Mouse (Mus musculus): ENCODE data around the gene Sipa1l1.

- TF ChIP-seq MAX (IDR thresholded peaks at IDR 0.05), result no peak
- TF ChIP-seq CTCF (IDR thresholded peaks at IDR 0.05; ENCODE audit: control insufficient read depth, insufficient read depth, insufficient read length), result no peak
- no peak for TF ChIP-seq MYOG (IDR thresholded peaks at IDR 0.05; ENCODE audit: control insufficient read depth, extremely low read depth, insufficient read length)
- no peak for TF ChIP-seq FOSL1 (IDR thresholded peaks at IDR 0.05; ENCODE audit: insufficient read depth, low read length, poor library complexity, severe bottlenecking)
- no peak for TF ChIP-seq MYOD1 (IDR thresholded peaks at IDR 0.05; ENCODE audit: control insufficient read depth, insufficient read length, low read depth)
Observed at GRCm38 (mm10) chr12:82276591-82276990, 107.5 kb downstream of the Sipa1l1 start.
